Mouse (Mus musculus) G1E (cell line): ENCODE measurements at regions not wholly inside any gene's neighbourhood (a gene's known extent, or its start where the extent isn't known, plus 50 kb on each side); places are given as distances from the start of the nearest gene placed in this dataset.

ENCODE experiments used
- CTCF ChIP-seq: IDR thresholded peaks from 2 replicates; pipeline ENCODE4 v1.5.1; 2012; ENCODE audit warnings: low read depth, low read length, inconsistent platforms, mixed read lengths
- GATA1 ChIP-seq: IDR thresholded peaks from 2 replicates; pipeline ENCODE4 v1.6.1; 2012; ENCODE audit warnings: borderline replicate concordance, low read length, inconsistent platforms, mixed read lengths
- POLR2AphosphoS5 ChIP-seq: IDR thresholded peaks from 2 replicates; pipeline ENCODE4 v1.6.1; 2012; ENCODE audit warnings: low read depth, low read length, inconsistent platforms; ENCODE audit not compliant: insufficient replicate concordance

DNA sequence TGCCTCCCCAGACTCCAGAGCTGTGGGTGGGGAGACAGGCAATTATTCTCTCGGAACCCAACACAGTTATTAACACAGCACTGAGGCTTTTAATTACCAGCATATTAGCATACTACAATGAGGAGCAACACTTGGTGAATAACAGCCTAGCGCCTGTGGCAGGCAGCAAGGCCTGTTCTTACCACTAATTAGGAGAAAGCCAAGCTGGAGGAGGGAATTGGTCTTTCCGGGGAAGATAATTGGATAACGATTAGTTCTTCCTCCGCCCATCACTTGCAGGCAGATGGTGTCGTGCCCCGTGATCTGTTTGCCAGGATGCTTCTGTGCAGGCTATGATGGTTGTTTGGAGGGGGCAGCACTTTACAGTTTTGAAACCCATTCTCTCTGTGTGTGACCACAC, 62.2 kb upstream of the Kcng1 start:
- no peak for TF ChIP-seq GATA1
- TF ChIP-seq CTCF, result no peak
- no peak for TF ChIP-seq POLR2AphosphoS5
